Comparison of ENCODE assay signal across 12 mouse cellular contexts in genomic region chr15:77882297-77882696, GRCm38 (mm10). TPM values are rescaled to one million over a fixed set of nuclear protein-coding genes. Genes with fewer than 3 reads are reported as not detected.
A peak's percentile ranks its signal among the peaks of the same experiment; 100 is the strongest.
DNase-seq lines count a peak whose midpoint lies in the region; ATAC-seq and TF ChIP-seq lines count a peak whose summit lies in the region.
"Had no signal": no experiment of that assay in that cellular context is flagged by ENCODE, and none has a peak within 500 bp of the region (broad histone marks: within the 10 kb centered on the region; RNA-seq: fewer than 3 reads in every experiment).

No protein-coding gene starts in this region.

- TF ChIP-seq POLR2A in small intestine, adult 2 months (IDR thresholded peaks at IDR 0.05; ENCODE audit: low read depth, low read length) = no peak

- H3K27me3 ChIP-seq in heart, embryonic 11.5 days (ENCODE audit: control insufficient read depth, insufficient read depth, low read length) = no peaks in the 10 kb centered on the region
- H3K27me3 ChIP-seq in lung, embryonic 16.5 days (ENCODE audit: control insufficient read depth, insufficient read depth, low read depth, low read length) = no peaks in the 10 kb centered on the region
- no peaks in the 10 kb centered on the region for H3K27me3 ChIP-seq in intestine, embryonic 14.5 days (replicated peaks; ENCODE audit: control insufficient read depth, insufficient read depth, low read length)
- H3K27me3 ChIP-seq in small intestine, adult 2 months (ENCODE audit: control insufficient read depth, insufficient read depth, low read length) = no peaks in the 10 kb centered on the region

- ATAC-seq in heart, embryonic 11.5 days (replicated peaks; ENCODE audit: insufficient number of reproducible peaks, low FRiP score, low TSS enrichment) = no peak
- ATAC-seq in lung, embryonic 16.5 days (ENCODE audit: low read depth) = no peak
- no peak for ATAC-seq in intestine, embryonic 14.5 days (replicated peaks; ENCODE audit: low FRiP score, low TSS enrichment, low read depth)
- ATAC-seq: CD4-positive, CD25-positive, alpha-beta regulatory T cell, adult 4 months had no signal

- H3K9me3 ChIP-seq in heart, embryonic 11.5 days (replicated peaks; ENCODE audit: control insufficient read depth, low read length) = no peaks in the 10 kb centered on the region
- no peaks in the 10 kb centered on the region for H3K9me3 ChIP-seq in lung, embryonic 16.5 days (ENCODE audit: control insufficient read depth, low read length)
- no peaks in the 10 kb centered on the region for H3K9me3 ChIP-seq in intestine, embryonic 14.5 days (ENCODE audit: control insufficient read depth, low read length)

- intact Hi-C loops in heart, postnatal 25 days (cut with DNase I) = no loop called here

- 49% methylated on average over 6 of the region's 6 CpGs for WGBS in heart, embryonic 11.5 days (ENCODE audit: insufficient replicate concordance)
- 42% methylated on average over 6 of the region's 6 CpGs for WGBS in lung, embryonic 16.5 days
- 42% methylated on average over 6 of the region's 6 CpGs for WGBS in intestine, embryonic 14.5 days
- WGBS in small intestine, adult 2 months = 79% methylated on average over 6 of the region's 6 CpGs

- H3K27ac ChIP-seq in heart, embryonic 11.5 days (ENCODE audit: low read depth, low read length) = peak overlapping the region; percentile 74; the same call in 1 of the 2 replicates
- H3K27ac ChIP-seq in lung, embryonic 16.5 days (ENCODE audit: low read length) = peak overlapping the region; percentile 98
- peak overlapping the region; percentile 91 for H3K27ac ChIP-seq in intestine, embryonic 14.5 days (ENCODE audit: low read depth)
- peak overlapping the region; percentile 42 for H3K27ac ChIP-seq in small intestine, adult 2 months (ENCODE audit: insufficient read depth, low read depth, low read length)

- H3K9ac ChIP-seq in heart, embryonic 11.5 days (ENCODE audit: low read depth, low read length) = no peak overlapping the region
- H3K9ac ChIP-seq in lung, embryonic 16.5 days (ENCODE audit: low read length) = peak overlapping the region; percentile 56; the same call in 1 of the 2 replicates
- H3K9ac ChIP-seq in intestine, embryonic 14.5 days (ENCODE audit: low read length) = no peak overlapping the region

- TF ChIP-seq CTCF in small intestine, adult 2 months (IDR thresholded peaks at IDR 0.05; ENCODE audit: extremely low read depth, insufficient read length, insufficient replicate concordance, low read depth, low read length) = no peak

- H3K4me3 ChIP-seq in heart, embryonic 11.5 days (ENCODE audit: low read depth, low read length) = no peak overlapping the region
- no peak overlapping the region; the same call in 1 of the 2 replicates for H3K4me3 ChIP-seq in lung, embryonic 16.5 days (ENCODE audit: low read length)
- H3K4me3 ChIP-seq in intestine, embryonic 14.5 days (ENCODE audit: low read depth, low read length) = no peak overlapping the region
- no peak overlapping the region for H3K4me3 ChIP-seq in small intestine, adult 2 months (ENCODE audit: low read depth, low read length)

- no peak overlapping the region for H3K4me2 ChIP-seq in heart, embryonic 11.5 days
- peak overlapping the region; percentile 37 for H3K4me2 ChIP-seq in lung, embryonic 16.5 days (ENCODE audit: low read depth, low read length)
- H3K4me2 ChIP-seq in intestine, embryonic 14.5 days (ENCODE audit: low read length) = peak overlapping the region; percentile 38

- H3K4me1 ChIP-seq in heart, embryonic 11.5 days (ENCODE audit: control insufficient read depth, insufficient read depth, low read length) = peaks cover 20% of the 10 kb centered on the region
- H3K4me1 ChIP-seq in lung, embryonic 16.5 days (replicated peaks; ENCODE audit: control insufficient read depth, insufficient read depth, low read length) = peaks cover 31% of the 10 kb centered on the region
- H3K4me1 ChIP-seq in intestine, embryonic 14.5 days (replicated peaks; ENCODE audit: control insufficient read depth, insufficient read depth, low read length) = peaks cover 37% of the 10 kb centered on the region
- peaks cover 35% of the 10 kb centered on the region for H3K4me1 ChIP-seq in small intestine, adult 2 months (ENCODE audit: control insufficient read depth, insufficient read depth, insufficient read length, low read length)

- DNase-seq in heart, postnatal 25 days (ENCODE audit: low spot score) = no peak
- DNase-seq in lung, adult 18-20 months = no peak
- DNase-seq in intestine, embryonic 14.5 days (ENCODE audit: low spot score) = peak; percentile 61
- DNase-seq in left cerebral cortex, adult 8-10 months (ENCODE audit: low spot score in 2 of 2) = no peak
- no peak for DNase-seq in layer of hippocampus, adult 9-10 months (ENCODE audit: low spot score)
- DNase-seq: cerebellum, adult 11-12 months; right cerebral cortex, postnatal 4 days; thymus, postnatal 25 days had no signal

- no peaks in the 10 kb centered on the region for H3K36me3 ChIP-seq in heart, embryonic 11.5 days (ENCODE audit: control insufficient read depth, insufficient read depth, low read length)
- H3K36me3 ChIP-seq in lung, embryonic 16.5 days (ENCODE audit: control insufficient read depth, insufficient read depth, low read length) = no peaks in the 10 kb centered on the region
- no peaks in the 10 kb centered on the region for H3K36me3 ChIP-seq in intestine, embryonic 14.5 days (ENCODE audit: control insufficient read depth, insufficient read depth, low read length)
- no peaks in the 10 kb centered on the region for H3K36me3 ChIP-seq in small intestine, adult 2 months (ENCODE audit: control insufficient read depth, insufficient read depth, low read length)

RNA-seq across cellular contexts. Expression of gene Myh9, which starts 40.3 kb away (rescaled TPM):
- polyA plus RNA-seq in heart, embryonic 11.5 days (2014; fragmentation: Nextera tagmentation; extraction: Ambion mirVana) = 30.4 and 31.8 TPM in 2 replicates
- total RNA-seq in heart, postnatal 25 days (2021) = 100 to 1,000 TPM; 122 to 124 TPM
- 71.7 and 77.6 TPM in 2 replicates for polyA plus RNA-seq in lung, embryonic 16.5 days (2015; fragmentation: Nextera tagmentation; extraction: Ambion mirVana)
- 67.9 and 72.2 TPM in 2 replicates for polyA plus RNA-seq in intestine, embryonic 14.5 days (2014; fragmentation: Nextera tagmentation; extraction: Ambion mirVana)
- 44.8 and 89.4 TPM in 2 replicates for polyA plus RNA-seq in small intestine, adult 2 months (2012; rRNA removed)
- total RNA-seq in left cerebral cortex, adult 8-10 months (2022) = 10 to 100 TPM; 65.9 to 77.7 (median 71.1) TPM

RNA-seq across cellular contexts. Expression of gene Txn2, which starts 46.5 kb away (rescaled TPM):
- polyA plus RNA-seq in heart, embryonic 11.5 days (2014; fragmentation: Nextera tagmentation; extraction: Ambion mirVana) = 284 and 293 TPM in 2 replicates
- total RNA-seq in heart, postnatal 25 days (2021) = 100 to 1,000 TPM; 278 to 282 TPM
- 182 and 185 TPM in 2 replicates for polyA plus RNA-seq in lung, embryonic 16.5 days (2015; fragmentation: Nextera tagmentation; extraction: Ambion mirVana)
- polyA plus RNA-seq in intestine, embryonic 14.5 days (2014; fragmentation: Nextera tagmentation; extraction: Ambion mirVana) = 324 and 325 TPM in 2 replicates
- polyA plus RNA-seq in small intestine, adult 2 months (2012; rRNA removed) = 157 and 222 TPM in 2 replicates
- total RNA-seq in left cerebral cortex, adult 8-10 months (2022) = 100 to 1,000 TPM; 126 to 139 (median 131) TPM

Comparison
In these comparisons a context has a peak if more than half of its experiments do, and no peak if none do; other contexts are left out.
1. H3K27ac ChIP-seq: peak in every context shown above with its lines; median percentile 98 in lung, embryonic 16.5 days; 91 in intestine, embryonic 14.5 days; 74 in heart, embryonic 11.5 days; 42 in small intestine, adult 2 months.